Comparison of ENCODE assay signal across 8 mouse cellular contexts in the genomic region with DNA sequence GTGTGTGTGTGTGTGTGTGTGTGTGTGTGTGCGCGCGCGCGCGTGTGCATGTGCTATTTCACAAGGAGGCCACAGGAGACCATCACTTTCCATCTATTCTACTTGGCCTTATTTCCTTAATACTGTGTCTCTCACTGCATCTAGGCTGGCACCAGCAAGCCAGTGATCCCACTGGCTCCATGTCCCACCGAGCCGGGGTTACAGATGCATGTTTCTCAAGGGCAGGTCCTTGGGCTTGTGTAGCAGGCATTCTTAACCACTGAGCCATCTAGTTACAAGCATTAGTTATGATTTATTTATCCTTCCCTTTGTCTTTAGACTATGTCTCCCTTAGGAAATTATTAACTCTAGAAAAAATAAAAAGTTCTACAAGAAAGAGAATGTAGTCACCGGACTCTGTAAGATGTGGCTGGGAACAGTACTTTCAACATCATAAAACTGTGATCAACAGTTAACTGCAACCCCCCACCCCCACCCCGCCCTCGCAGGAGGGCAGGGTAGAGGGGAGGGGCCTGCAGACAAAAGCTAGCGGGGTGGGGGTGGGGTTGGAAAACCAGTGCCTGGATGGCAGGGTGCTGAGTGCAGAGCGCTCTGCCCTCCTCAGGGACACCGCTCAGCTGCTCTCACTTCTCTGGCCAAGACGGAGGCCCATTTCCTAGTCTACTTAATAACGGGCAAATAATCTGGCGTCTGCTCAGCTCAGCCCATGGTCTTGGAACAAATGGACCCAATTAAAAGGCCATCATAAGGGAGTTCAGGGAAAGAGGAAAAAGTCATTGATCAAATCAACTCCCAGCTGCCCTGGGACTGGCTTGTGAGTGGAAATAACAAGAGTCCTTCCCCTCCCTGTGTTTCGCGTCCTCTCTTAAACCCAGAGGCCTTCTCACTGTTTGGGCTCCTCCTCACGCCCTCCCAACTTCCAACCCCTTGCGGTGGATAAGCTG. TPM values are rescaled to one million over a fixed set of nuclear protein-coding genes. Genes with fewer than 3 reads are reported as not detected.
DNase-seq lines count a peak whose midpoint lies in the region; ATAC-seq lines count a peak whose summit lies in the region.

No protein-coding gene starts in this region.

- H3K27me3 ChIP-seq in forebrain, embryonic 14.5 days (replicated peaks; ENCODE audit: control insufficient read depth, insufficient read depth, low read length), result no peaks in the 10 kb centered on the region
- H3K27me3 ChIP-seq in midbrain, embryonic 13.5 days, result no peaks in the 10 kb centered on the region

- peak; percentile 37 for DNase-seq in left cerebral cortex, postnatal 4 days
- no peak for DNase-seq in left cerebral cortex, postnatal 14 days (ENCODE audit: low spot score in 2 of 2)
- peak; percentile 19 for DNase-seq in forebrain, embryonic 14.5 days (ENCODE audit: low spot score)
- peak; percentile 43 to 53 for DNase-seq in kidney, postnatal 36 days
- DNase-seq in urinary bladder, postnatal 25 days (ENCODE audit: low spot score), result no peak
- DNase-seq in cerebellum, adult 8-10 months, result no peak
- no peak for DNase-seq in layer of hippocampus, adult 18-20 months (ENCODE audit: low spot score in 2 of 2)

- no peak overlapping the region for H3K4me3 ChIP-seq in forebrain, embryonic 14.5 days (ENCODE audit: low read depth, low read length)
- no peak overlapping the region for H3K4me3 ChIP-seq in midbrain, embryonic 13.5 days (replicated peaks)

- H3K27ac ChIP-seq in forebrain, embryonic 14.5 days (ENCODE audit: low read depth, low read length), result no peak overlapping the region
- H3K27ac ChIP-seq in midbrain, embryonic 13.5 days, result no peak overlapping the region

- H3K9me3 ChIP-seq in forebrain, embryonic 14.5 days (replicated peaks; ENCODE audit: control insufficient read depth, low read length), result no peaks in the 10 kb centered on the region
- H3K9me3 ChIP-seq in midbrain, embryonic 13.5 days, result no peaks in the 10 kb centered on the region

- H3K4me1 ChIP-seq in forebrain, embryonic 14.5 days (ENCODE audit: control insufficient read depth, insufficient read depth, low read length), result peaks cover 4% of the 10 kb centered on the region; the same call in 1 of the 2 replicates
- peaks cover 6% of the 10 kb centered on the region for H3K4me1 ChIP-seq in midbrain, embryonic 13.5 days (replicated peaks)

- intact Hi-C loops in left cerebral cortex, postnatal 4 days (cut with DNase I), result no loop called here
- intact Hi-C loops in left cerebral cortex, postnatal 14 days (cut with DNase I), result no loop called here

- ATAC-seq in forebrain, embryonic 14.5 days, result peak; percentile 71; the same call in 1 of the 2 replicates
- ATAC-seq in midbrain, embryonic 13.5 days, result peak; percentile 72

- H3K36me3 ChIP-seq in forebrain, embryonic 14.5 days (ENCODE audit: control insufficient read depth, insufficient read depth, low read length), result no peaks in the 10 kb centered on the region
- H3K36me3 ChIP-seq in midbrain, embryonic 13.5 days, result no peaks in the 10 kb centered on the region

- 36% methylated on average over 21 of the region's 21 CpGs for WGBS in forebrain, embryonic 14.5 days
- 37% methylated on average over 21 of the region's 21 CpGs for WGBS in midbrain, embryonic 13.5 days

- no peak overlapping the region for H3K9ac ChIP-seq in forebrain, embryonic 14.5 days (ENCODE audit: low read length)
- no peak overlapping the region for H3K9ac ChIP-seq in midbrain, embryonic 13.5 days (replicated peaks)

- no peak overlapping the region for H3K4me2 ChIP-seq in forebrain, embryonic 14.5 days (ENCODE audit: low read length)
- H3K4me2 ChIP-seq in midbrain, embryonic 13.5 days (replicated peaks), result no peak overlapping the region

RNA-seq across cellular contexts. Expression of gene P2ry6, which starts 10.3 kb away (rescaled TPM):
- 1 to 10 TPM; 2.0 to 2.5 TPM for total RNA-seq in left cerebral cortex, postnatal 4 days (2021)
- total RNA-seq in left cerebral cortex, postnatal 14 days (2021), result 1 to 10 TPM; 4.2 to 4.3 TPM
- polyA plus RNA-seq in forebrain, embryonic 14.5 days (2014; fragmentation: Nextera tagmentation; extraction: Ambion mirVana), result 2.3 and 3.2 TPM in 2 replicates
- polyA plus RNA-seq in midbrain, embryonic 13.5 days (2015; fragmentation: Nextera tagmentation; extraction: Ambion mirVana), result 1.9 and 2.7 TPM in 2 replicates
- total RNA-seq in layer of hippocampus, adult 18-20 months (2021), result 1 to 10 TPM; 2.9 to 3.9 TPM

RNA-seq across cellular contexts. Expression of gene P2ry2, which starts 27.9 kb away (rescaled TPM):
- 1 to 10 TPM; 1.2 to 1.3 TPM for total RNA-seq in left cerebral cortex, postnatal 4 days (2021)
- total RNA-seq in left cerebral cortex, postnatal 14 days (2021), result under 1 TPM; 0.55 to 0.92 TPM
- polyA plus RNA-seq in forebrain, embryonic 14.5 days (2014; fragmentation: Nextera tagmentation; extraction: Ambion mirVana), result 0.08 TPM in 1 of 2 replicates, not detected in the other
- polyA plus RNA-seq in midbrain, embryonic 13.5 days (2015; fragmentation: Nextera tagmentation; extraction: Ambion mirVana), result 0.11 and 0.14 TPM in 2 replicates
- total RNA-seq in layer of hippocampus, adult 18-20 months (2021), result 1 to 10 TPM in 1 of 2 experiments, under 1 TPM in 1; 0.62 to 1.3 TPM

RNA-seq across cellular contexts. Expression of gene Arhgef17, which starts 52.8 kb away (rescaled TPM):
- total RNA-seq in left cerebral cortex, postnatal 4 days (2021), result 10 to 100 TPM; 44.2 to 45.3 TPM
- total RNA-seq in left cerebral cortex, postnatal 14 days (2021), result 10 to 100 TPM; 81.3 to 91.6 TPM
- polyA plus RNA-seq in forebrain, embryonic 14.5 days (2014; fragmentation: Nextera tagmentation; extraction: Ambion mirVana), result 8.0 and 8.8 TPM in 2 replicates
- 5.8 and 5.9 TPM in 2 replicates for polyA plus RNA-seq in midbrain, embryonic 13.5 days (2015; fragmentation: Nextera tagmentation; extraction: Ambion mirVana)
- 100 to 1,000 TPM; 171 to 178 TPM for total RNA-seq in layer of hippocampus, adult 18-20 months (2021)

Comparison
In these comparisons a context has a peak if more than half of its experiments do, and no peak if none do; other contexts are left out.
1. DNase-seq: peak in left cerebral cortex, postnatal 4 days (single experiment), forebrain, embryonic 14.5 days (single experiment) and kidney, postnatal 36 days (2 of 2); none in left cerebral cortex, postnatal 14 days (0 of 2), urinary bladder, postnatal 25 days (single experiment), cerebellum, adult 8-10 months (single experiment) and layer of hippocampus, adult 18-20 months (0 of 2).